Mouse (Mus musculus): ENCODE data around the gene Atp8a1. TPM values are rescaled to one million over a fixed set of nuclear protein-coding genes. Genes with fewer than 3 reads are reported as not detected.

The Atp8a1 gene
- total RNA-seq (2023) = 86.0 TPM

GRCm38 (mm10) chr5:67847253-67848165 lies at the start of gene Atp8a1:
Gene Atp8a1, minus strand, starts transcription at chr5:67847434.

GRCm38 (mm10) chr5:67607804-67608673 lies 239.2 kb downstream of the Atp8a1 start, which contains the start of gene Shisa3:
Gene Shisa3, plus strand, starts transcription at chr5:67607882.

Other genes with a start within 250 kb of the Atp8a1 start
- not detected for gene Shisa3, start 239.6 kb downstream of the Atp8a1 start, total RNA-seq (2023)
- not detected for gene Gm5108, start 94.2 kb upstream of the Atp8a1 start, total RNA-seq (2023)
- not detected for gene Gm21905, start 99.0 kb upstream of the Atp8a1 start, total RNA-seq (2023)
- gene Grxcr1, start 184.4 kb upstream of the Atp8a1 start, total RNA-seq (2023) = not detected

Data from CD4-positive naive resting alpha-beta T cell, adult 57 days (primary cell).